Mouse (Mus musculus): ENCODE measurements around the gene Arl9. TPM values are rescaled to one million over a fixed set of nuclear protein-coding genes. Genes with fewer than 3 reads are reported as not detected.
A peak's percentile ranks its signal among the peaks of the same experiment; 100 is the strongest.

Arl9 gene
- total and polyA plus RNA-seq, 3 experiments = not detected

DNA sequence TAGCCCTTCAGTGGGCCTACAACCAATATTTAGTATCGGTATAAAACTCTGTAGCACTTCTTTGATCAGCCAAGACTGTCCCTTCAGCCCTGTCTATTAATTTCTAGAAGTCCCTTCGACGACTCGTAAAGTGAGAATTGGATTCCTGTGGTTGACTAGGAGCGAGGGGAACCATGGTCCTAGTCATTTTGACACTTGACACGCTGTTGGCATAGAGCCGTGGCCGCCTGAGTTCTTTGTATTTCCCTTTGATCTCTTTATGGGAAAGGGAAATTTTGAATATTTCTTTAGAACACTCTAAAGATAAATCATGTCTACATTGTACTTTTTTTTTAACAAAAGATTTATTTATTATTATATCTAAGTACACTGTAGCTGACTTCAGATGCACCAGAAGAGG lies 28.1 kb upstream of the Arl9 start:
- no peaks in the 10 kb centered on the region; the same call in 1 of the 2 replicates for H3K79me2 ChIP-seq (replicated peaks; ENCODE audit: control insufficient read depth, insufficient read depth, low read length)
- peak overlapping the region; percentile 96; the same call in 1 of the 2 replicates for H3K27ac ChIP-seq
- no peak for TF ChIP-seq CTCF (IDR thresholded peaks at IDR 0.05)
- no peak for TF ChIP-seq POLR2A (IDR thresholded peaks at IDR 0.05; ENCODE audit: insufficient read depth, low read depth, low read length)
- no peak for TF ChIP-seq EP300 (IDR thresholded peaks at IDR 0.05; ENCODE audit: insufficient read depth, low read depth, low read length)
- WGBS = 73% methylated on average over 8 of the region's 8 CpGs
- DNase-seq = no peak
- peaks cover 7% of the 10 kb centered on the region for H3K36me3 ChIP-seq (ENCODE audit: control insufficient read depth, insufficient read depth, low read length)
- H3K4me1 ChIP-seq (ENCODE audit: control insufficient read depth, insufficient read depth, low read length) = peaks cover 5% of the 10 kb centered on the region
- no peaks in the 10 kb centered on the region for H3K27me3 ChIP-seq (ENCODE audit: control insufficient read depth, insufficient read depth, low read length)
- intact Hi-C loops (cut with DNase I) = loop anchor here (2.0 kb wide), 1 partner anchor 25 kb away; the partner anchor contains the start of genes Paics and Ppat
- H3K4me3 ChIP-seq = no peak overlapping the region; the same call in 1 of the 2 replicates
- no peak overlapping the region for H3K9ac ChIP-seq (ENCODE audit: low read depth, low read length)

DNA sequence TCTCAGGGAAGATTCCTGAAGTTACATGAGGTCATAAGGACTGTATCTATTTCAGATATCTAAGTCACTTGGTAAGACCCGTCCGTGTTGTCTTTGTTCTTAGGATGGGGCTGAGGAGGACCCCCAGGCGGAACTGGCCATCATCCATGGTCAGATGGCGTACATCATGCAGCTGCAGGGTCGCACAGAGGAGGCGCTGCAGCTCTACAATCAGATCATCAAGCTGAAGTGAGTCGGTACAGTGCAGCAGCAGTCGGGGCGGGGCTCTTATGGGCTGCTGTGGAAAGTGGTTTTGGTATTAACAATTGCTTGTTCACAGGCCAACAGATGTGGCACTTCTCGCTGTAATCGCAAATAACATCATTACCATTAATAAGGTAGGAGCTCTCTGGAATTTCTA lies 19.8 kb upstream of the Arl9 start:
- 89% methylated on average over 11 of the region's 11 CpGs for WGBS
- no peak for DNase-seq
- Histone ChIP-seq H3K4me3 (no peak overlapping the region), H3K27me3 (ENCODE audit: control insufficient read depth, insufficient read depth, low read length) (no peaks in the 10 kb centered on the region), H3K27ac (no peak overlapping the region), H3K79me2 (replicated peaks; ENCODE audit: control insufficient read depth, insufficient read depth, low read length) (no peaks in the 10 kb centered on the region), H3K4me1 (ENCODE audit: control insufficient read depth, insufficient read depth, low read length) (no peaks in the 10 kb centered on the region), H3K36me3 (ENCODE audit: control insufficient read depth, insufficient read depth, low read length) (peaks cover 2% of the 10 kb centered on the region; the same call in 1 of the 2 replicates), H3K9ac (ENCODE audit: low read depth, low read length) (no peak overlapping the region)
- intact Hi-C loops (cut with DNase I) = no loop called here
- no peak for TF ChIP-seq POLR2A (IDR thresholded peaks at IDR 0.05; ENCODE audit: insufficient read depth, low read depth, low read length)
- TF ChIP-seq EP300 (IDR thresholded peaks at IDR 0.05; ENCODE audit: insufficient read depth, low read depth, low read length) = no peak
- TF ChIP-seq CTCF (IDR thresholded peaks at IDR 0.05) = no peak

DNA sequence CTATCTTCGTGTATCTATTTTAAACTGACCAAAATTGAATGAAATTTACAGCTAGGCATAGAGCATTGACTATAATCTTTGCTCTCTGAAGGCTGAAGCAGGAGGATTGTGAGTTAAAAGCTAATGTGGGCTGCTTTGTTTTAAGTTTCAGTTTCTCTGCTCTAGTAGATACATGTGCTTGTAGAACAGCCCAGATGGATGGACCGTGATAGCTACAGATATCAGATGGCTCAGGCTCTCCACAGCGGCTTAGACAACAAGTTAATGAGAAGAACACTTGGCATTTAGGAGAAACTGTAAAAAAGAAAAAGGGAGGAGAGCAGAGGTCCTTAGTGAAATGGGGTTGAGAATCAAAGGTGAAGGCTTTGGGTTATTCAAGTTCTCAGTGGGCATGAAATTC lies 13.1 kb upstream of the Arl9 start:
- H3K27ac ChIP-seq = no peak overlapping the region
- H3K4me3 ChIP-seq = no peak overlapping the region
- TF ChIP-seq CTCF (IDR thresholded peaks at IDR 0.05) = no peak
- no peak for TF ChIP-seq EP300 (IDR thresholded peaks at IDR 0.05; ENCODE audit: insufficient read depth, low read depth, low read length)
- intact Hi-C loops (cut with DNase I) = loop anchor here (10.0 kb wide), 1 partner anchor 184 kb away; no protein-coding TSS in a partner anchor
- DNase-seq = no peak
- no peaks in the 10 kb centered on the region for H3K79me2 ChIP-seq (replicated peaks; ENCODE audit: control insufficient read depth, insufficient read depth, low read length)
- H3K9ac ChIP-seq (ENCODE audit: low read depth, low read length) = no peak overlapping the region
- H3K27me3 ChIP-seq (ENCODE audit: control insufficient read depth, insufficient read depth, low read length) = no peaks in the 10 kb centered on the region
- 92% methylated on average over 3 of the region's 3 CpGs for WGBS
- H3K4me1 ChIP-seq (ENCODE audit: control insufficient read depth, insufficient read depth, low read length) = no peaks in the 10 kb centered on the region
- no peaks in the 10 kb centered on the region; the same call in 1 of the 2 replicates for H3K36me3 ChIP-seq (ENCODE audit: control insufficient read depth, insufficient read depth, low read length)

DNA sequence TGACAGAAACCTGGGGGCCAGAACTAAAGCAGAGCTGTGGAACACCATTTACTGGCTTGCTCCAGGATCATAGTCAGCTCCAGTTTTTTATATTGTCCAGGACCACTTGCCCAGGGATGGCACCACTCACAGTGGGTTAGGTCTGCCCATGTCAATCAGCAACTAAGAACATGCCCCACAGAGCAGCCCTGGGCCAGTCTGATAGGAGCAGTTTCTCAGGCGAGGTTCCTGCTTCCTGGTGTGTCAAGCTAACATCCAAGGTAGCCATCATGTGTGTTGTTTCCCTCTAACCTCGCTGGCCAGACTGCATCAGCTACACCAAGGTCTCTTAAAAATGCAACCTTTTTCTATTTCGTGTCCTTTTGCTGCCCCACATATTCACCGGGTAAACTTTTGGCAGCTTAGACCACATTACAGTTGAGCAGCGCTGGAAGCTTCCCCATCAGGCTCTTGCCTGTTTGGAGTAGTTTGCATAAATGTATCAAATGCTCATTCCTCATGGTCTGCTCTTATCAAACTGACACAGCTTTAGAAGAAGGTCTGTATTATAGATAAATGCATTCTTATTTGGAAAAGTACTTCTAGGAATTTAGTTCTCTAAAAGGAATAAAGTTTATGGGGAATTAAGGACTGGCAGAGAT lies 10.6 kb upstream of the Arl9 start:
- no peak overlapping the region for H3K9ac ChIP-seq (ENCODE audit: low read depth, low read length)
- H3K27ac ChIP-seq = no peak overlapping the region
- no peaks in the 10 kb centered on the region; the same call in 1 of the 2 replicates for H3K36me3 ChIP-seq (ENCODE audit: control insufficient read depth, insufficient read depth, low read length)
- no peaks in the 10 kb centered on the region for H3K4me1 ChIP-seq (ENCODE audit: control insufficient read depth, insufficient read depth, low read length)
- no peaks in the 10 kb centered on the region for H3K79me2 ChIP-seq (replicated peaks; ENCODE audit: control insufficient read depth, insufficient read depth, low read length)
- WGBS = 96% methylated on average over 5 of the region's 5 CpGs
- DNase-seq = no peak
- intact Hi-C loops (cut with DNase I) = loop anchor here (10.0 kb wide), 1 partner anchor 182 kb away; no protein-coding TSS in a partner anchor
- H3K27me3 ChIP-seq (ENCODE audit: control insufficient read depth, insufficient read depth, low read length) = no peaks in the 10 kb centered on the region
- no peak overlapping the region for H3K4me3 ChIP-seq
- TF ChIP-seq POLR2A (IDR thresholded peaks at IDR 0.05; ENCODE audit: insufficient read depth, low read depth, low read length) (no peak), EP300 (IDR thresholded peaks at IDR 0.05; ENCODE audit: insufficient read depth, low read depth, low read length) (no peak), CTCF (IDR thresholded peaks at IDR 0.05) (no peak)

DNA sequence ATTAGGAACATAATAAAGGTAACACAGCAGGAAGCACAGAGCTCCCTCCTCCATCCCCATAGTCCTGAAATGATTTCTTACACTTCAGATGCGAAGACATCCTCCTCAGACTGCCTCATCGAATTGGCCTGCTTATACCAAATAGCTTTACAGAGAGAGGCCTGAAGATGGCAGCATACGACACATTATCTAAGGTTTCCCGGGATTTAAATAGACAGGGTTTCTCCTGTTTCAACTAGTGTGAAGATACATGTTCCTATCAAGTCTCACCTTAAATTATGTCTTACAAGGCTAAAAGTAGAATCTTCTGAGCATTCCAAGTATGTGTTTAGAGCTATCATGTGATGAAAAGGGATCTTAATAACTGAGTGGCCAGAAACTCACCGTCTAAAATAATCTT lies 5.4 kb upstream of the Arl9 start:
- TF ChIP-seq POLR2A (IDR thresholded peaks at IDR 0.05; ENCODE audit: insufficient read depth, low read depth, low read length) (no peak), CTCF (IDR thresholded peaks at IDR 0.05) (peak; percentile 66)
- peaks cover 5% of the 10 kb centered on the region for H3K36me3 ChIP-seq (ENCODE audit: control insufficient read depth, insufficient read depth, low read length)
- H3K4me3 ChIP-seq = no peak overlapping the region
- H3K27me3 ChIP-seq (ENCODE audit: control insufficient read depth, insufficient read depth, low read length) = no peaks in the 10 kb centered on the region; the same call in 1 of the 2 replicates
- H3K27ac ChIP-seq = no peak overlapping the region
- WGBS = 38% methylated on average over 5 of the region's 5 CpGs
- DNase-seq = no peak
- intact Hi-C loops (cut with DNase I) = loop anchor here (2.0 to 10.0 kb wide), 2 partner anchors 176 to 218 kb away; no protein-coding TSS in a partner anchor
- H3K4me1 ChIP-seq (ENCODE audit: control insufficient read depth, insufficient read depth, low read length) = no peaks in the 10 kb centered on the region
- H3K79me2 ChIP-seq (replicated peaks; ENCODE audit: control insufficient read depth, insufficient read depth, low read length) = no peaks in the 10 kb centered on the region
- H3K9ac ChIP-seq (ENCODE audit: low read depth, low read length) = no peak overlapping the region

DNA sequence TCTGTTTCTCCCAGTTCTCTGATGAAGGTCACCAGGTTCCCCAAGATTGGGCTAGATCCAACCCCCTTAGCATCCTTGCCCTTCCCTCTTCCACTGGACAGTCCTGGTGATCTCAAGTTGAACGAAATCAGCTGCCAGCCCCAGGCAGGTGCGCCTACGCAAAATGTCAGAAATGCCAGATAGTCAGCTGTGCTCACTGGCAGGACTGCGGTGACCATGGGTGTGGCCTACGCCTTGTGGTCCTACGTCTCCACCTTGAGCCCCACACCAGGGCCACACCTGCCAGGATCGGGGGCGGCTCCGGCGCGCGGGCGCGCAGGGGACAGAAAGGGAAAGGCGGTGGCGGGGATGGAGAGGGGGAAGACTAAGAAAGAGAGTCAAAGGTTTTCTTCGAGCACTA lies 2.7 kb upstream of the Arl9 start:
- no peak overlapping the region for H3K9ac ChIP-seq (ENCODE audit: low read depth, low read length)
- no peaks in the 10 kb centered on the region for H3K79me2 ChIP-seq (replicated peaks; ENCODE audit: control insufficient read depth, insufficient read depth, low read length)
- H3K27ac ChIP-seq = no peak overlapping the region
- DNase-seq = no peak
- H3K27me3 ChIP-seq (ENCODE audit: control insufficient read depth, insufficient read depth, low read length) = no peaks in the 10 kb centered on the region; the same call in 1 of the 2 replicates
- no peak overlapping the region for H3K4me3 ChIP-seq
- intact Hi-C loops (cut with DNase I) = no loop called here
- no peaks in the 10 kb centered on the region for H3K4me1 ChIP-seq (ENCODE audit: control insufficient read depth, insufficient read depth, low read length)
- 90% methylated on average over 17 of the region's 17 CpGs for WGBS
- TF ChIP-seq CTCF (IDR thresholded peaks at IDR 0.05) = no peak
- TF ChIP-seq EP300 (IDR thresholded peaks at IDR 0.05; ENCODE audit: insufficient read depth, low read depth, low read length) = no peak
- TF ChIP-seq POLR2A (IDR thresholded peaks at IDR 0.05; ENCODE audit: insufficient read depth, low read depth, low read length) = no peak
- peaks cover 5% of the 10 kb centered on the region for H3K36me3 ChIP-seq (ENCODE audit: control insufficient read depth, insufficient read depth, low read length)

Measured in heart, adult 2 months (tissue).